Mouse (Mus musculus) MN1 (cell line): Measurements from ENCODE around the gene Ift80.
"Not testable (repeated sequence)": the region's sequence is repeated elsewhere in the genome, so short reads cannot be mapped to it uniquely, and the experiment has no call there.

ENCODE experiments used
- DNase-seq: peaks from one replicate; pipeline ENCODE4 v3.0.0-alpha.2; 2016; ENCODE audit warnings: low spot score

The Ift80 gene

GRCm38 (mm10) chr3:68934259-68934658 lies 70.1 kb downstream of the Ift80 start:
- DNase-seq, result peak; percentile 65

GRCm38 (mm10) chr3:68928619-68929018 lies 75.8 kb downstream of the Ift80 start:
- no peak for DNase-seq

- DNase-seq, result no peak
Measured at GRCm38 (mm10) chr3:68907509-68907908, 96.9 kb downstream of the Ift80 start.

- no peak for DNase-seq
Measured at GRCm38 (mm10) chr3:68904902-68905778, 99.2 kb downstream of the Ift80 start.

- not testable (repeated sequence) for DNase-seq
Measured at GRCm38 (mm10) chr3:68902636-68903035, 101.7 kb downstream of the Ift80 start.

GRCm38 (mm10) chr3:68897154-68897553 lies 107.2 kb downstream of the Ift80 start:
- DNase-seq, result no peak

- no peak for DNase-seq
Measured at GRCm38 (mm10) chr3:68895426-68895825, 108.9 kb downstream of the Ift80 start.

GRCm38 (mm10) chr3:68886845-68887244 lies 117.5 kb downstream of the Ift80 start:
- peak; percentile 52 for DNase-seq

GRCm38 (mm10) chr3:68874079-68874478 lies 130.3 kb downstream of the Ift80 start:
- DNase-seq, result no peak

- no peak for DNase-seq
Measured at GRCm38 (mm10) chr3:68870568-68870950, 133.8 kb downstream of the Ift80 start.

GRCm38 (mm10) chr3:68869691-68870567 lies 134.4 kb downstream of the Ift80 start:
- no peak for DNase-seq

GRCm38 (mm10) chr3:68869211-68869690 lies 135.1 kb downstream of the Ift80 start, which contains the start of gene 1110032F04Rik:
Gene 1110032F04Rik, plus strand, starts transcription at chr3:68869586.
- DNase-seq, result no peak

- no peak for DNase-seq
Measured at GRCm38 (mm10) chr3:68852414-68852813, 152.0 kb downstream of the Ift80 start.

GRCm38 (mm10) chr3:68848323-68848722 lies 156.0 kb downstream of the Ift80 start:
- DNase-seq, result no peak

GRCm38 (mm10) chr3:68844025-68844424 lies 160.3 kb downstream of the Ift80 start:
- DNase-seq, result no peak
